Mouse (Mus musculus) midbrain, postnatal 0 days (tissue): ENCODE data around the gene Stra6l. TPM values are rescaled to one million over a fixed set of nuclear protein-coding genes. Genes with fewer than 3 reads are reported as not detected.

Experiments
- ATAC-seq: fragments of 200-750 bp; cut with Nextera tagmentation; 2 replicates; pipeline ENCODE4 v1.8.0; 2017; ENCODE audit warnings: moderate number of reproducible peaks, mild to moderate bottlenecking, moderate TSS enrichment, moderate library complexity; ENCODE audit not compliant: low FRiP score
- DNase-seq: peaks from one replicate; pipeline ENCODE4 v3.0.0-alpha.2; 2015; ENCODE audit warnings: low spot score
- H3K27ac ChIP-seq: fragments of 300-500 bp; sonication (generic); 2 replicates; pipeline ENCODE4 v1.5.1; 2014; ENCODE audit warnings: low read depth, mild to moderate bottlenecking, low read length, mixed read lengths
- H3K27me3 ChIP-seq: fragments of 300-500 bp; sonication (generic); 2 replicates; pipeline ENCODE4 v1.6.1; 2014; ENCODE audit warnings: low read length, control low read depth, mixed read lengths; ENCODE audit not compliant: insufficient read depth
- H3K36me3 ChIP-seq: fragments of 300-500 bp; sonication (generic); 2 replicates; pipeline ENCODE4 v1.6.1; 2014; ENCODE audit warnings: low read length, control low read depth, mixed read lengths; ENCODE audit not compliant: insufficient read depth
- H3K4me1 ChIP-seq: fragments of 300-500 bp; sonication (generic); 2 replicates; pipeline ENCODE4 v1.6.1; 2014; ENCODE audit warnings: mild to moderate bottlenecking, control low read depth, antibody characterized with exemption, low read length, mixed read lengths; ENCODE audit not compliant: insufficient read depth
- H3K4me2 ChIP-seq: fragments of 300-500 bp; sonication (generic); 2 replicates; pipeline ENCODE4 v1.6.1; 2014; ENCODE audit warnings: low read depth, mild to moderate bottlenecking, low read length, mixed read lengths; ENCODE audit not compliant: poor library complexity, severe bottlenecking
- H3K4me3 ChIP-seq: fragments of 300-500 bp; sonication (generic); 2 replicates; pipeline ENCODE4 v1.5.1; 2014; ENCODE audit warnings: low read depth, mild to moderate bottlenecking, low read length, moderate library complexity
- H3K9ac ChIP-seq: fragments of 300-500 bp; sonication (generic); replicated peaks from 2 replicates; pipeline ENCODE4 v1.6.1; 2014; ENCODE audit warnings: mild to moderate bottlenecking, low read length, moderate library complexity, mixed read lengths; ENCODE audit not compliant: poor library complexity, severe bottlenecking
- H3K9me3 ChIP-seq: fragments of 300-500 bp; sonication (generic); 2 replicates; pipeline ENCODE4 v1.6.1; 2016; ENCODE audit warnings: low read length, control low read depth
- CTCF ChIP-seq: IDR thresholded peaks from 2 replicates; pipeline ENCODE4 v1.5.1; 2016; ENCODE audit warnings: antibody characterized with exemption, mild to moderate bottlenecking
- WGBS: fragments of 180-500 bp; shearing (Covaris S2); extraction: QIAGEN DNeasy Blood & Tissue Kit; methylation state at CpG from one replicate; pipeline ENCODE4 v1.1.7; 2014; 5-methylcytosine and 5-hydroxymethylcytosine counted together
- polyA plus RNA-seq: library from polyadenylated mRNA; unstranded; fragments of >200 nt; fragmentation: Nextera tagmentation; extraction: Ambion mirVana; gene quantifications from 2 replicates; pipeline ENCODE4 v1.2.1, GENCODE M21; 2015
- total RNA-seq: library from RNA; depleted of rRNA; stranded (reverse); fragments of >200 nt; gene quantifications from 2 replicates; pipeline ENCODE4 v1.2.3, GENCODE M21; 2014

The Stra6l gene
- total and polyA plus RNA-seq, 2 experiments from 2014 or later: 0.46 to 0.71 TPM

DNA sequence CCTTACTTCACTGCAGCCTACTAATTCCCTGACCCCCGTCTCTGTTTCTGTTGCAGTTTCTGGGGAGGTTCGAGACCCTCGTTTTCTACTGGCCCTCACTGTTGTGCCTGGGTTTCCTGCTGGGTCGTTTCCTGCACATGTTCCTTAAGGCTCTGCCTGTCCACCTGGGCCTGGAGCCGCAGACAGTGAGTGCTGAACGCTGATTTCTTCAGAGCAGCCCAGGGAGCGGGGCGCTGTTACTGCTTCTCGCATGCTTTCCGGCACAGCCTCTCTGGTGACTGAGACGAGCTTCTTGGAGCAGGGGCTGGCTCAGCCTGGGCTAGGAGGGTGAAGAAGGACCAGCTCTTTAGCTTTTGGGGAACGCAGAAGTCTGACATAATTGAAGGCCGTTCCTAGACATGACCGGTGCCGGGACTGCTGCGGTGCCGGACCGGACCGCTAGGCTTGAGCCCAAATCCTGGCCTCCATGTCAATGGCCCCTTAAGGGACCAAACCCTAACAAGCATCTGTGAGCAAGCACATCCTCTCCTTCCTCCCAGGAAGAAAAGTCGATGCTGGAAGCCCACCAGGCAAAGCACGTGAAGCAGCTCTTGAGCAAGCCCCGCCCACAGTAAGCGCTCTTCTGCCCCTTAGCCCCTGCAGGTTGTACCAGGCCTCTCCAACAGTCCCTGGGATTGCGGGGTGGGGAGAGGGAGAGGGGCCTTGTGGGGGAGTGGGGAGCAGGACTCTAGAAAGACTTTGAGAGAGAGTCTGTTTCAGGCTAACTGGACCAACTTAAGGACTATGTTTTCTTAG is 20.8 kb downstream of the Stra6l start:
- no peak for ATAC-seq
- no peaks in the 10 kb centered on the region for H3K27me3 ChIP-seq
- H3K4me1 ChIP-seq: peaks cover 3% of the 10 kb centered on the region; the same call in 1 of the 2 replicates
- H3K9ac ChIP-seq: no peak overlapping the region
- no peak overlapping the region for H3K27ac ChIP-seq
- DNase-seq: no peak
- H3K36me3 ChIP-seq: no peaks in the 10 kb centered on the region
- H3K4me2 ChIP-seq: peak overlapping the region; percentile 10; the same call in 1 of the 2 replicates
- no peak for TF ChIP-seq CTCF
- H3K4me3 ChIP-seq: no peak overlapping the region
- WGBS: 29% methylated on average over 24 of the region's 24 CpGs
- no peaks in the 10 kb centered on the region for H3K9me3 ChIP-seq

- DNase-seq: no peak
- no peaks in the 10 kb centered on the region for H3K9me3 ChIP-seq
- no peak overlapping the region for H3K27ac ChIP-seq
- H3K9ac ChIP-seq: no peak overlapping the region
- no peak overlapping the region for H3K4me3 ChIP-seq
- no peaks in the 10 kb centered on the region for H3K36me3 ChIP-seq
- ATAC-seq: no peak
- H3K27me3 ChIP-seq: no peaks in the 10 kb centered on the region
- 67% methylated on average over 1 of the region's 2 CpGs for WGBS
- TF ChIP-seq CTCF: no peak
- peaks cover 3% of the 10 kb centered on the region; the same call in 1 of the 2 replicates for H3K4me1 ChIP-seq
- H3K4me2 ChIP-seq: no peak overlapping the region
Measured at GRCm38 (mm10) chr4:45872147-45872546, 23.7 kb downstream of the Stra6l start.

DNA sequence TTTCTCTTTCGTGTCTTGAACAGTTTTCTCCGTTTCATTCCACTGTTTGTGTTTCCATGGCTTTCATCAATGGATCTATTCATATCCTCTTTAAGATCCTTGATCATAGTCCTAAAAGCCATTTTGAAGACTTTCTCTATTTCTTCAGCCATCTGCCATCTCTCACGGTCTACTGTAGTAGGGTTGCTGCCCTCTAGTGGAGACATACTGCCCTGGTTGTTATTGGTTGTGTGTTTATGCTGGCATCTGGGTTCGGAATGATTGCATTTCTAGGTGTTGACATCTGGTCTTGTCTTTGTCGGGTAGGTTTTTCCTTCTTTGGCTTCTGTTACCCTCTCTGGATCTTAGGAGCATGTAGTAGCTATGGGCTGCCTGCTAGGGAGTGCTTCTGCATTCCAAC is 30.5 kb downstream of the Stra6l start:
- no peak overlapping the region for H3K9ac ChIP-seq
- peak; percentile 80 for TF ChIP-seq CTCF

DNA sequence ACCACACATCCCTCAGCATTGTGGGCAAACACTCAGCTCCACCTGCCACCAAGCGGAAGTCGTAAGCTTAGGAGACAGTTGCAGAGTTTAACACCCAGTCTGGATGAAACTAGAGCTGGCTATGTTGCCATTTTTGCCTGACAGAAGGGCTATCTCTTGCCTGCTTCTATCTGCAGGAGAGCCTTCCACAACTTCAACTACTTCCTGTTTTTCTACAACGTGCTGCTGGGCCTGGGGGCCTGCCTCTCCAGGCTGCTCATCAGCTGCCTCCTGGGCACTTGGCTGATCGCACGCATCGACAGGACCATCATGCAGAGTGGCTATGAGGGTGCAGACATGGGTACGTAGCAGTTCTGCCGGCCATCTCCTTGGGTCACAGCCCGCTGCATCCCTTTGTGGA is 34.1 kb downstream of the Stra6l start:
- Histone ChIP-seq H3K9ac (no peak overlapping the region), H3K4me1 (no peaks in the 10 kb centered on the region), H3K36me3 (no peaks in the 10 kb centered on the region), H3K4me2 (no peak overlapping the region), H3K27me3 (no peaks in the 10 kb centered on the region), H3K4me3 (no peak overlapping the region), H3K27ac (no peak overlapping the region), H3K9me3 (no peaks in the 10 kb centered on the region)
- ATAC-seq: no peak
- 88% methylated on average over 9 of the region's 9 CpGs for WGBS
- DNase-seq: no peak
- TF ChIP-seq CTCF: no peak

More for the DNA sequence above, 30.5 kb downstream of the Stra6l start:
- WGBS: 44% methylated on average over 5 of the region's 5 CpGs
- H3K27me3 ChIP-seq: no peaks in the 10 kb centered on the region
- ATAC-seq: no peak
- no peak overlapping the region for H3K27ac ChIP-seq
- H3K4me2 ChIP-seq: no peak overlapping the region
- no peak overlapping the region for H3K4me3 ChIP-seq
- DNase-seq: peak; percentile 77
- no peaks in the 10 kb centered on the region for H3K9me3 ChIP-seq
- no peaks in the 10 kb centered on the region for H3K36me3 ChIP-seq
- H3K4me1 ChIP-seq: no peaks in the 10 kb centered on the region

- Histone ChIP-seq H3K4me2 (no peak overlapping the region), H3K4me3 (no peak overlapping the region), H3K4me1 (no peaks in the 10 kb centered on the region), H3K9ac (no peak overlapping the region), H3K9me3 (no peaks in the 10 kb centered on the region), H3K36me3 (no peaks in the 10 kb centered on the region), H3K27ac (no peak overlapping the region), H3K27me3 (no peaks in the 10 kb centered on the region)
- DNase-seq: no peak
- ATAC-seq: no peak
- TF ChIP-seq CTCF: no peak
- 95% methylated on average over 16 of the region's 16 CpGs for WGBS
Measured at GRCm38 (mm10) chr4:45883250-45883649, 34.8 kb downstream of the Stra6l start.

- WGBS: 61% methylated on average over 6 of the region's 6 CpGs
- DNase-seq (no peak), ATAC-seq (no peak)
Measured at GRCm38 (mm10) chr4:45889487-45889886, 41.0 kb downstream of the Stra6l start.

More at GRCm38 (mm10) chr4:45889487-45889886, 41.0 kb downstream of the Stra6l start:
- H3K27me3 ChIP-seq: no peaks in the 10 kb centered on the region; the same call in 1 of the 2 replicates
- no peak for TF ChIP-seq CTCF
- no peaks in the 10 kb centered on the region for H3K9me3 ChIP-seq
- H3K4me3 ChIP-seq: no peak overlapping the region
- H3K36me3 ChIP-seq: no peaks in the 10 kb centered on the region
- H3K4me1 ChIP-seq: no peaks in the 10 kb centered on the region; the same call in 1 of the 2 replicates
- no peak overlapping the region for H3K4me2 ChIP-seq
- no peak overlapping the region for H3K27ac ChIP-seq
- no peak overlapping the region for H3K9ac ChIP-seq
